Mouse (Mus musculus) kidney, adult 2 months (tissue): ENCODE measurements around the gene Lipc. TPM values are rescaled to one million over a fixed set of nuclear protein-coding genes. Genes with fewer than 3 reads are reported as not detected.
"Not testable (repeated sequence)": the region's sequence is repeated elsewhere in the genome, so short reads cannot be mapped to it uniquely, and the experiment has no call there.

Experiments
- DNase-seq: peaks from one replicate; pipeline ENCODE4 v3.0.0; 2021
- H3K27ac ChIP-seq: fragments of 200-500 bp; 2 replicates; pipeline ENCODE4 v1.5.1; 2012; ENCODE audit warnings: low read depth, low read length, control low read depth, inconsistent platforms; ENCODE audit not compliant: insufficient read depth
- H3K27me3 ChIP-seq: fragments of 200-500 bp; replicated peaks from 2 replicates; pipeline ENCODE4 v1.6.1; 2012; ENCODE audit warnings: mild to moderate bottlenecking, moderate library complexity, low read length, inconsistent platforms; ENCODE audit not compliant: control insufficient read depth, insufficient read depth
- H3K36me3 ChIP-seq: fragments of 200-500 bp; 2 replicates; pipeline ENCODE4 v1.6.1; 2012; ENCODE audit warnings: mild to moderate bottlenecking, moderate library complexity, low read length, inconsistent platforms; ENCODE audit not compliant: control insufficient read depth, insufficient read depth
- H3K4me1 ChIP-seq: fragments of 200-500 bp; 2 replicates; pipeline ENCODE4 v1.6.1; 2011; ENCODE audit warnings: low read length; ENCODE audit not compliant: control insufficient read depth, insufficient read depth
- H3K4me3 ChIP-seq: fragments of 200-500 bp; 2 replicates; pipeline ENCODE4 v1.5.1; 2011; ENCODE audit warnings: mild to moderate bottlenecking, low read depth, low read length, control low read depth; ENCODE audit not compliant: insufficient read depth
- CTCF ChIP-seq: fragments of 200-500 bp; conservative IDR thresholded peaks from 2 replicates; pipeline ENCODE4 v1.5.1; 2011; ENCODE audit warnings: low read depth, mild to moderate bottlenecking, control low read depth, low read length, moderate library complexity, mixed read lengths; ENCODE audit not compliant: insufficient read depth, insufficient read length
- POLR2A ChIP-seq: fragments of 200-500 bp; IDR thresholded peaks from one replicate; pipeline ENCODE4 v1.6.1; 2011; ENCODE audit warnings: low read depth, low read length, control low read depth
- WGBS: fragments of 180-500 bp; shearing (Covaris S2); methylation state at CpG from one replicate; pipeline ENCODE4 v1.1.7; 2018; 5-methylcytosine and 5-hydroxymethylcytosine counted together
- polyA plus RNA-seq: library from polyadenylated mRNA; depleted of rRNA; stranded (reverse); fragments of >200 nt; gene quantifications from 2 replicates; pipeline ENCODE4 v1.2.3, GENCODE M21; 2012

Lipc gene
- polyA plus RNA-seq, 1 experiment: 0.58 TPM

GRCm38 (mm10) chr9:70863299-70863698 is 88.7 kb downstream of the Lipc start:
- Histone ChIP-seq H3K36me3 (no peaks in the 10 kb centered on the region), H3K4me3 (no peak overlapping the region), H3K4me1 (no peaks in the 10 kb centered on the region), H3K27me3 (no peaks in the 10 kb centered on the region), H3K27ac (peak overlapping the region; percentile 13; the same call in 1 of the 2 replicates)
- TF ChIP-seq POLR2A: no peak
- TF ChIP-seq CTCF: no peak
- 36% methylated on average over 8 of the region's 8 CpGs for WGBS
- DNase-seq: peak; percentile 75

- Histone ChIP-seq H3K4me1 (no peaks in the 10 kb centered on the region), H3K36me3 (no peaks in the 10 kb centered on the region), H3K27me3 (no peaks in the 10 kb centered on the region), H3K4me3 (no peak overlapping the region), H3K27ac (no peak overlapping the region)
- no peak for DNase-seq
- TF ChIP-seq CTCF (no peak), POLR2A (no peak)
- 53% methylated on average over 5 of the region's 5 CpGs for WGBS
These were observed 92.8 kb downstream of the Lipc start for GRCm38 (mm10) chr9:70859233-70859632.

GRCm38 (mm10) chr9:70855868-70856267 is 96.2 kb downstream of the Lipc start:
- Histone ChIP-seq H3K4me1 (no peaks in the 10 kb centered on the region), H3K36me3 (no peaks in the 10 kb centered on the region), H3K27ac (no peak overlapping the region), H3K27me3 (no peaks in the 10 kb centered on the region), H3K4me3 (no peak overlapping the region)
- WGBS: 77% methylated on average over 6 of the region's 6 CpGs
- TF ChIP-seq POLR2A (no peak), CTCF (no peak)
- no peak for DNase-seq

- Histone ChIP-seq H3K27ac (no peak overlapping the region), H3K27me3 (no peaks in the 10 kb centered on the region), H3K4me1 (no peaks in the 10 kb centered on the region), H3K36me3 (no peaks in the 10 kb centered on the region), H3K4me3 (no peak overlapping the region)
- no peak for TF ChIP-seq CTCF
- TF ChIP-seq POLR2A: no peak
- WGBS: 66% methylated on average over 6 of the region's 6 CpGs
- peak; percentile 34 for DNase-seq
These were observed 97.1 kb downstream of the Lipc start for GRCm38 (mm10) chr9:70854950-70855349.

- not testable (repeated sequence) for H3K36me3 ChIP-seq, H3K27ac ChIP-seq
- 91% methylated on average over 15 of the region's 15 CpGs for WGBS
These were observed 98.9 kb downstream of the Lipc start for GRCm38 (mm10) chr9:70853081-70853480.

GRCm38 (mm10) chr9:70851533-70851932 is 100.5 kb downstream of the Lipc start:
- no peak for DNase-seq
- Histone ChIP-seq H3K36me3 (no peaks in the 10 kb centered on the region), H3K27ac (no peak overlapping the region), H3K4me1 (no peaks in the 10 kb centered on the region), H3K4me3 (no peak overlapping the region), H3K27me3 (no peaks in the 10 kb centered on the region)
- no peak for TF ChIP-seq POLR2A
- no peak for TF ChIP-seq CTCF
- 74% methylated on average over 3 of the region's 3 CpGs for WGBS

More at GRCm38 (mm10) chr9:70853081-70853480, 98.9 kb downstream of the Lipc start:
- H3K4me3 ChIP-seq, H3K27me3 ChIP-seq, H3K4me1 ChIP-seq, DNase-seq: not testable (repeated sequence)

- WGBS: 49% methylated on average over 10 of the region's 10 CpGs
- no peaks in the 10 kb centered on the region for H3K4me1 ChIP-seq
- H3K4me3 ChIP-seq: no peak overlapping the region
- H3K36me3 ChIP-seq: no peaks in the 10 kb centered on the region
- H3K27me3 ChIP-seq: no peaks in the 10 kb centered on the region
- TF ChIP-seq CTCF (no peak), POLR2A (no peak)
- no peak for DNase-seq
- 0 out of 2 replicates have a peak overlapping the region, but pooled peaks have one; percentile 0 for H3K27ac ChIP-seq
These were observed 103.8 kb downstream of the Lipc start for GRCm38 (mm10) chr9:70848135-70848770.

GRCm38 (mm10) chr9:70847627-70848051 is 104.4 kb downstream of the Lipc start:
- DNase-seq: no peak
- Histone ChIP-seq H3K27me3 (no peaks in the 10 kb centered on the region), H3K27ac (no peak overlapping the region; the same call in 1 of the 2 replicates), H3K4me1 (no peaks in the 10 kb centered on the region), H3K36me3 (no peaks in the 10 kb centered on the region), H3K4me3 (no peak overlapping the region)
- WGBS: 56% methylated on average over 8 of the region's 8 CpGs
- no peak for TF ChIP-seq CTCF
- no peak for TF ChIP-seq POLR2A
